Mouse (Mus musculus): ENCODE results near the gene Ranbp9. TPM values are rescaled to one million over a fixed set of nuclear protein-coding genes. Genes with fewer than 3 reads are reported as not detected.

Ranbp9 gene
- polyA plus RNA-seq, 1 experiment from 2014 or later = 11.9 TPM

GRCm38 (mm10) chr13:43415249-43415648 is 65.8 kb downstream of the Ranbp9 start:
- no peak for ATAC-seq (ENCODE audit: insufficient read depth)
- Histone ChIP-seq H3K27me3 (ENCODE audit: insufficient read depth, low read length) (no peaks in the 10 kb centered on the region), H3K4me3 (ENCODE audit: low read depth, low read length) (no peak overlapping the region), H3K36me3 (ENCODE audit: insufficient read depth) (peaks cover 83% of the 10 kb centered on the region), H3K9me3 (ENCODE audit: low read depth, low read length) (no peaks in the 10 kb centered on the region), H3K4me2 (no peak overlapping the region), H3K27ac (ENCODE audit: low read depth) (no peak overlapping the region), H3K9ac (no peak overlapping the region), H3K4me1 (ENCODE audit: insufficient read depth) (no peaks in the 10 kb centered on the region)
- TF ChIP-seq CTCF (IDR thresholded peaks at IDR 0.05; ENCODE audit: low read depth) = no peak
- 84% methylated on average over 1 of the region's 1 CpGs for WGBS
- DNase-seq = no peak

- Histone ChIP-seq H3K4me1 (ENCODE audit: insufficient read depth) (no peaks in the 10 kb centered on the region), H3K9ac (no peak overlapping the region), H3K36me3 (ENCODE audit: insufficient read depth) (peaks cover 73% of the 10 kb centered on the region), H3K27ac (ENCODE audit: low read depth) (no peak overlapping the region), H3K9me3 (ENCODE audit: low read depth, low read length) (no peaks in the 10 kb centered on the region), H3K4me2 (no peak overlapping the region), H3K4me3 (ENCODE audit: low read depth, low read length) (no peak overlapping the region), H3K27me3 (ENCODE audit: insufficient read depth, low read length) (no peaks in the 10 kb centered on the region)
- WGBS = 87% methylated on average over 2 of the region's 2 CpGs
- ATAC-seq (ENCODE audit: insufficient read depth) (no peak), DNase-seq (no peak)
- TF ChIP-seq CTCF (IDR thresholded peaks at IDR 0.05; ENCODE audit: low read depth) = no peak
Measured at GRCm38 (mm10) chr13:43413611-43414010, 67.5 kb downstream of the Ranbp9 start.

- ATAC-seq (ENCODE audit: insufficient read depth) = no peak
- Histone ChIP-seq H3K4me2 (no peak overlapping the region), H3K36me3 (ENCODE audit: insufficient read depth) (peaks cover 79% of the 10 kb centered on the region), H3K27me3 (ENCODE audit: insufficient read depth, low read length) (no peaks in the 10 kb centered on the region), H3K4me3 (ENCODE audit: low read depth, low read length) (no peak overlapping the region), H3K9me3 (ENCODE audit: low read depth, low read length) (no peaks in the 10 kb centered on the region), H3K9ac (no peak overlapping the region), H3K4me1 (ENCODE audit: insufficient read depth) (no peaks in the 10 kb centered on the region), H3K27ac (ENCODE audit: low read depth) (no peak overlapping the region)
- no peak for TF ChIP-seq CTCF (IDR thresholded peaks at IDR 0.05; ENCODE audit: low read depth)
- no peak for DNase-seq
- WGBS = 84% methylated on average over 7 of the region's 7 CpGs
Measured at GRCm38 (mm10) chr13:43412311-43412710, 68.8 kb downstream of the Ranbp9 start.

DNA sequence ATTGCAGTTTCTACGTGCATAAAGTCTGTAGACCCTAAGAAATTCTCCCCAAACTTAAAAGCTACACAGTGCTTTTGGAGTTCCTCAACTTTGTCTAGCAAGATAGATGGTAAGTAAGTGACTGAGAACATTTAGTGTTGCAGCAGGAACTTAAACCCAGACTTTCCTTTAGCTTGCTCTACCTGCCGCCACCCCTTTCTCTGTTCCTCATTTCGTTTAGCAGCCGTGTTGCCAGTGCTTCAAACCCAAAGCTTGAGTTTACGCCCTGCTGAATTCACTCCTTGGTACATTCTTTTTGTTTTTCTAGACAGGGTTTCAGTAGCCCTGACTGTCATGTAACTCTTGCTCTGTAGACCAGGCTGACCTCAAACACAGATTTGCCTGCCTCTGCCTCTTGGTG is 81.5 kb downstream of the Ranbp9 start:
- H3K9me3 ChIP-seq (ENCODE audit: low read depth, low read length) = no peaks in the 10 kb centered on the region
- no peaks in the 10 kb centered on the region; the same call in 1 of the 2 replicates for H3K4me1 ChIP-seq (ENCODE audit: insufficient read depth)
- H3K4me3 ChIP-seq (ENCODE audit: low read depth, low read length) = peak overlapping the region; percentile 70; the same call in 1 of the 2 replicates
- peak overlapping the region; percentile 77 for H3K4me2 ChIP-seq
- H3K27me3 ChIP-seq (ENCODE audit: insufficient read depth, low read length) = no peaks in the 10 kb centered on the region
- whole genome bisulfite sequencing = 85% methylated on average over 5 of the region's 5 CpGs
- H3K36me3 ChIP-seq (ENCODE audit: insufficient read depth) = peaks cover 47% of the 10 kb centered on the region
- TF ChIP-seq CTCF (IDR thresholded peaks at IDR 0.05; ENCODE audit: low read depth) = no peak
- no peak for ATAC-seq (ENCODE audit: insufficient read depth)
- no peak for DNase-seq
- H3K27ac ChIP-seq (ENCODE audit: low read depth) = no peak overlapping the region
- H3K9ac ChIP-seq = no peak overlapping the region

DNA sequence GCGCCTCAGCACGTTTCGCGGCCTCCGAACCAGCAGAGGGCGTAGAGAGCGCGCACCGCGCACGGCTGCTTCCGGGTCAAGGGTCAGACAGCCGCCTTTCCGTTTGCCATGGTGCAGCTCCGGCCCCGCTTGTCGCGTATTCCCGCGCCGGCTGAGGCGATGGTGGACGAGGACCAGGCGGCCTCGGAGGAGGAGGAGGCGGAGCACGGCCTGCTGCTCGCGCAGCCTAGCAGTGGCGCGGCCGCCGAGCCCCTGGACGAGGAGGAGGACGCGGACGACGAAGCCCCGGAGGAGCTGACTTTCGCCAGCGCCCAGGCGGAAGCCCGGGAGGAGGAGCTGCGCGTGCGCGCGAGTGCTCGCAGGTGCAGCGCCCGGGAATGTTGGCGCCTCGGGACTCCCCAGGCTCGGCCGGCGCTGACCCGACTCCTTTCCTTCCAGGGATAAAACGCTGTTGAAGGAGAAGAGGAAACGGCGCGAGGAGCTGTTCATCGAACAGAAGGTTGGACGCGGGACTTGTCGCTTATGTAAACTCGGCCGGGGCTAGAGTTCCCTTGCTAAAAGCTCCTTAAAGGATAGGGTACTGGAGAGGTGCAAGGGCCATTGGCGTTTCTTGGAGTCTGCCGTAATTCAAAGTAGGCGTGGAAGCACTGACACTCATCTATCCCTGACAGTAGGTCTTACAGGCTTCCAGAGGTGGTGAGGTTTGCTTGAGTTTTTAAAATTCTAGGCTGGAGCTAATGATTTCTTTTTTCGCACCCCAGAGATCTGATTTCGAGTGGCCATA is 82.6 kb downstream of the Ranbp9 start, which contains the start of gene Nol7:
Gene Nol7, plus strand, starts transcription at position 94 of the 784 bp plus-strand sequence.
- Histone ChIP-seq H3K36me3 (ENCODE audit: insufficient read depth) (peaks cover 41% of the 10 kb centered on the region), H3K27ac (ENCODE audit: low read depth) (peak within 1 kb of the TSS; percentile 94), H3K4me1 (ENCODE audit: insufficient read depth) (no peaks in the 10 kb centered on the region; the same call in 1 of the 2 replicates), H3K27me3 (ENCODE audit: insufficient read depth, low read length) (no peaks in the 10 kb centered on the region), H3K4me2 (peak within 1 kb of the TSS; percentile 77), H3K9me3 (ENCODE audit: low read depth, low read length) (no peaks in the 10 kb centered on the region), H3K4me3 (ENCODE audit: low read depth, low read length) (peak within 1 kb of the TSS; percentile 70), H3K9ac (peak within 1 kb of the TSS; percentile 74)
- DNase-seq (peak; percentile 96), ATAC-seq (ENCODE audit: insufficient read depth) (peak; percentile 91)
- 1% methylated on average over 72 of the region's 72 CpGs for WGBS
- TF ChIP-seq CTCF (IDR thresholded peaks at IDR 0.05; ENCODE audit: low read depth) = peak; percentile 89

- DNase-seq (no peak), ATAC-seq (ENCODE audit: insufficient read depth) (0 out of 2 replicates have a peak, but pooled peaks have one; percentile 3)
- WGBS = 53% methylated on average over 13 of the region's 17 CpGs
Measured at GRCm38 (mm10) chr13:43397700-43398296, 83.3 kb downstream of the Ranbp9 start.

DNA sequence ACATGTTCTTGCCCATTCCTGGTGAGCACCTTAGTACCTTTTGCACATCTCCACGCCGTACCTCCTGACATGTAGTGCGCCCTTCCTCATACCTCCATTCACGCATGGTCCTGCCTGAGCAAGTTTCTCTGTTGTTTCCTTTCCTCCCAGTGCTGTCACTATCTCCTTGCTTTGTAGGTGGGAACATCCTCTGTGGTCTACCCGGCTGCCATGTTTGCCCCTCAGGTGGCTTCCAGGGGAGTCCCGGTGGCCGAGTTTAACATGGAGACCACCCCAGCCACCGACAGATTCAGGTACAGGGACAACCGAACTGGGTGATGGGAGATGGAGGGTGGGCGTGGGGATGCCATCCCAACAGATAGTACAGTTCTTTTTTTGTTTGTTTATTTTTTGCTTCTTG is 95.8 kb downstream of the Ranbp9 start:
- DNase-seq (no peak), ATAC-seq (ENCODE audit: insufficient read depth) (no peak)
- Histone ChIP-seq H3K9ac (no peak overlapping the region), H3K4me2 (no peak overlapping the region), H3K27ac (ENCODE audit: low read depth) (no peak overlapping the region), H3K9me3 (ENCODE audit: low read depth, low read length) (no peaks in the 10 kb centered on the region), H3K4me3 (ENCODE audit: low read depth, low read length) (no peak overlapping the region), H3K4me1 (ENCODE audit: insufficient read depth) (no peaks in the 10 kb centered on the region), H3K36me3 (ENCODE audit: insufficient read depth) (no peaks in the 10 kb centered on the region), H3K27me3 (ENCODE audit: insufficient read depth, low read length) (no peaks in the 10 kb centered on the region)
- no peak for TF ChIP-seq CTCF (IDR thresholded peaks at IDR 0.05; ENCODE audit: low read depth)
- 93% methylated on average over 10 of the region's 10 CpGs for WGBS

More at GRCm38 (mm10) chr13:43397700-43398296, 83.3 kb downstream of the Ranbp9 start:
- Histone ChIP-seq H3K9me3 (ENCODE audit: low read depth, low read length) (no peaks in the 10 kb centered on the region), H3K9ac (no peak overlapping the region), H3K36me3 (ENCODE audit: insufficient read depth) (peaks cover 34% of the 10 kb centered on the region), H3K27me3 (ENCODE audit: insufficient read depth, low read length) (no peaks in the 10 kb centered on the region), H3K4me1 (ENCODE audit: insufficient read depth) (no peaks in the 10 kb centered on the region; the same call in 1 of the 2 replicates), H3K4me3 (ENCODE audit: low read depth, low read length) (peak overlapping the region; percentile 70), H3K4me2 (peak overlapping the region; percentile 77), H3K27ac (ENCODE audit: low read depth) (no peak overlapping the region)
- TF ChIP-seq CTCF (IDR thresholded peaks at IDR 0.05; ENCODE audit: low read depth) = no peak

Data from lung, embryonic 14.5 days (tissue).